Mouse (Mus musculus): ENCODE data around the gene Magi1.

The Magi1 gene

GRCm38 (mm10) chr6:93968721-93969120 lies 315.0 kb downstream of the Magi1 start:
- DNase-seq (ENCODE audit: low read depth) = no peak

- no peak for DNase-seq (ENCODE audit: low read depth)
Observed at GRCm38 (mm10) chr6:93962757-93963336, 320.9 kb downstream of the Magi1 start.

DNA sequence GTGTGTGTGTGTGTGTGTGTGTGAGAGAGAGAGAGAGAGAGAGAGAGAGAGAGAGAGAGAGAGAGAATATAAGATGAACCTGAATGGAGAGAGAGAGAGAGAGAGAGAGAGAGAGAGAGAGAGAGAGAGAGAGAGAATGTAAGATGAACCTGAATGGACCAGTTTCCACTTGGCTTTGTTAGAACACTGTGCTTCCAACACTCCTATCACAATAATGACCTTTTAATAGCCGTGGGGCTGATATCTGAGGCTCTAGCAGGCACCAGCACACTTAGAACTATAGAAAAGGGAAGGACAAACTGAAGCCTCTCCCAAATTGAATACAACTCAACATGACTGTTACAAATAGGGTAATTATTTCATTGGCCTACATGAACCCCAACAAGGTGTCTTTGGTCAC lies 321.9 kb downstream of the Magi1 start:
- no peak for DNase-seq (ENCODE audit: low read depth)

GRCm38 (mm10) chr6:93957172-93957571 lies 326.5 kb downstream of the Magi1 start:
- DNase-seq (ENCODE audit: low read depth) = no peak

GRCm38 (mm10) chr6:93946612-93947011 lies 337.1 kb downstream of the Magi1 start:
- no peak for DNase-seq (ENCODE audit: low read depth)

GRCm38 (mm10) chr6:93936359-93936758 lies 347.4 kb downstream of the Magi1 start:
- DNase-seq (ENCODE audit: low read depth) = no peak

DNA sequence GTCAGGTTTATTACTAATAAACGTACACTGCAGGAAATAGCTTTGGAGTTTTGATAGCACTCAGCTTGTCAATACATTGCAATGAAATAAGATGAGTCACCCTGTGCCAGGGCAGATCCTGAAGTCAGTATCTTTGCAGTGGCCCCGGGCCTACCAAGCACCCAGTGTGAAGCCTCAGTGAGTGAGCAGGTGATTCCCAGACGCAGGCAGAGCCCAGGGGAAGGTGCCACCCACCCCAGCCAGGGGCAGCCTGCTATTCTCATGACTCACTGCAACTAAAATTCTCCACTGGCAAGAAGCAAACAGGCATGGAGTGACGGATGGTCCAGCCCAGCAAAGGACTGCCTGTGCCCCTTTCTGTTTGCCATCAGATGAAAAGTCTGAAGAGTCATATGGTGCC lies 347.9 kb downstream of the Magi1 start:
- DNase-seq (ENCODE audit: low read depth) = no peak

DNA sequence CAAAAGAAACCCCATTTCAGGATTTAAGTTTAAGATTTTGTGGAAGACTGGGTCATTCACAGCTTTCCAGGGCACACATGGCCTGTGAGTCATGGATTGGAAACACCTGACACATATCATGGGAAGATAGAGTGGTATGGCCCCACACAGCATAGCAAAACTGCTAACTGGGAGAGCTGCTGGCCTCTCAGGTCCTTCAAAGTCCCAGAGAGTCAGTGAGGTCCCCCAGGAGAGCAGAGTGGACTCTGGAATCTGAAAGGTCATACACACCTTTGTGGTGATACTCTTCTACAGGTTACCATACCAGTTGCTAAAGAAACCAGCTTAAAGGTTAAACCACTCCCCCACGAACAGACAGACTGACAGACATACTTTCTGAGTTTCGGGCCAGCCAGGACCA lies 349.0 kb downstream of the Magi1 start:
- no peak for DNase-seq (ENCODE audit: low read depth)

DNA sequence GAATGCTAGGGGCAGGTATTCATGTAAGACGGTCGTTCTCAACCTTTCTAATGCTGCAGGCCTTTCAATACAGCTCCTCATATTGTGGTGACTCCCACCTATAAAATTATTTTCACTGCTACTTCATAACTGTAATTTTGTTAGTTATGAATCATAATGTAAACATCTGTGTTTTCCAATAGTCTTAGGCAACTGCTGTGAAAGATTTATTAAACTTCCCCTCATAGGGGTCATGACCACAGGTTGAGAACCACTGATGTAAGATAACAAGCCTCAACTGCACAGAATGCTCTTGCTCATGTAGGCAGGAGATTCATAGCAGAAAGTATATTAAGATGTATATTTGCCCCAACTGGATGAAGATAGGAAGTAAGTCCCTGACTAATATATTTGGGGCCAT lies 359.1 kb downstream of the Magi1 start:
- no peak for DNase-seq (ENCODE audit: low read depth)

DNA sequence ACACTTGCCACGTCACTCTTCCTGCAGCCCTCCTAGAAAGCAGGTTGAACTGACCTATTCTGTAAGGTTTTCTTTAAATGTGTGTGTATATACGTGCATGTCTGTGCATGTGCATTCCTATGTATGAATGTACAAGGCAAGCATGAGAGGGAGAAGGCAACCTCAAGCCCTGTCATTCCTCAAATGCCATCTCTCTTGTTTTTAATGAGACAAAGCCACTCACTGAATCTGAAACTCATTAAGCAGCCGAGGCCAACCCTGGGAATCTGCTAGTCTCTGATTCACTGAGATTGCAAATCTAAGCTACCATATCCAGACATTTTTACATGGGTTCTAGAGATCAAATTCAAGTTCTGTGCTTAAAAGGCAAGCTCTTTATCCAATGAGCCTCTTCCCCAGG lies 359.7 kb downstream of the Magi1 start:
- DNase-seq (ENCODE audit: low read depth) = no peak

- DNase-seq (ENCODE audit: low read depth) = no peak
Observed at GRCm38 (mm10) chr6:93923351-93923750, 360.4 kb downstream of the Magi1 start.

DNA sequence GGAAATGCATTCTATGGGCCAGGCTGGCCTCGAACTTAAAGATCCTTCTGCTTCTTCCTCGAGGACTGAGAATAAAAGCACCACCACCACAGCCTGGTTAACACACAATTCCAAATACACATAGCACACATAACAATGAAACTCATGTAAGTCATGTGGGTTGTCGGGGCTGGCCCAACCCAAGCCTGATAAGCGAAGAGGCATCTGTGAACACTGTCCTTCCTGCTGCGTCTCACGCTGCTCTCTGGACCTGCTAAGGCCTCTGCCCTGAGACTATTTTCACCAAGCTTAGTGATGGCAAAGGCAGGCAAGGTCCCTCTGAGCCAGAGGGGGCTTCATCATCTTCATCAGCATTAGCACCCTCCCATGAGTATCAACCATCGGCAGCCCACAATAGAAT lies 360.8 kb downstream of the Magi1 start:
- no peak for DNase-seq (ENCODE audit: low read depth)

DNA sequence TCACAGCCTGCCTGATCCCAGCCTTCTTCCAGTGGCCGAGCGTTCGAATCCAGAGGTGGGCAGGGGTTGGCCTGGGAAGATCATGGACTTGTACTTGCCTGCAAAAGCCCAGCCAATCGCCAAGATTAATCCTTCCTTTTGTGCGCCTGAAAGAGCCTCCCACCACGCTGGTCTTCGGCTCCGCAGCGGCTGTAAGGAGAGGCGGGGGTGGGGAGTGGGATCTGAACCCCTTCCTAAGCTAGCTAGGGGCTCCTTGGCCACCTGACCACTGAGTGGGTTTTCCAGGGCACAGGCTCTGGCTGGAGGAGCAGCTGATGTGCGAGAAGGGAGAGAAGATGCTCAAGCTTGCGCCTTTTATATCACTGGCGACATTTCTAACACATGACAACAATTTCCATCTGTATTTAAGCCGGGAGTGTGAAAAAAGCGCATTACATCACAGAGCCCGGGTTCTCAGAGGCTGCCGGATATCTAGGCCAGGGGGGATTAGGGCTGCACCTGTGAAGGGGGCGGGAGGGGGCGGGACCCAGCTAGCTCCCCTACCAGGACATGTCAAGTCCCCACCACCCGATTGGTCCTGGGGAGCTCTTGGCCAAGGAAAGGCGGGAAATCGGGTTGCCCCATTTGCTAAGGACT lies 370.4 kb downstream of the Magi1 start:
- DNase-seq (ENCODE audit: low read depth) = no peak

- no peak for DNase-seq (ENCODE audit: low read depth)
Observed at GRCm38 (mm10) chr6:93912582-93913225, 371.0 kb downstream of the Magi1 start.

DNA sequence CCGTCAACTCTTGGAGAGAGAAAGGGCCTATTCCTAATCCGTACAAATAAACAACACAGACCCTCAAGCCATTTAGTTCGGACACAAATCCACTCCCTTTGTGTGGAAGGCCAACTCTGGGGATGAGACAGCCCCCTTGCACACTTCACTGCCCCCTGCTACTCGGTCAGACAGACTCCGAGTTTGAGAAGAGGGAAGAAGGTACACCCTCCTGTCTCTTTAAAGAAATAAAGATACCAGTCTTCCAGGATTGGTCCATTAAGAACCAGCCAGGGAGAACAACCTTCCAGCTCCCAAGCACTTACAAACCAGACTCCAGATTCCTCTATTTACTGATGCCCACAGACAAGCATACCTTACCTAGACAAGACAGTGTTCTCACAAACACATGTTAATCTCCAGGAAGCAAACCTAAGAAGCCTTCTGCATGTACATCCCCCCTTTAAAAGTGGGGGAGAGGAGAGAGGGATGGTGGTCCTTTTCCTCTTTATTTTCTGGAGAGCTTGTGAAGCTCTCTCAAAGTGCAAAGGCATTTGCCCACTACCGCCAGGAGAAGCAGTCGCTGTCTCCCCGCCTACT lies 371.6 kb downstream of the Magi1 start:
- DNase-seq (ENCODE audit: low read depth) = no peak

DNA sequence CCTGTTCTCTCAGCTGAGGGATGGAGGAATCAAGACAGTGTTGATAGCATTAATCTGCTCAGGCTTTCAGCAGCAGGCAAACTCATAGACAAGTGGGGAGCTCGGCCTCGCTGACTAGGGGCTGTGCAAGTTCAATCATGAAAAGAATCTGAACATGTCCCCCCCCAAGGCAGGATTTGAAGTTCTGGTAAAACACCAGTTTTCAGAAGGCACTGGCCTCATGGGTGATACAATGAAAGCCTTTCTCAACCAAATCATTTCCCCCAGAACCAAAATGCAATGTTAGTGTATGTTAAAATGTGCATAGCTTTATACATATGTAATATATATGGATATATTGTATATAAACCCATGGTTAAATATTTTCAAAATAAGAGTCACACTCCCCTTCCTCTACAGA lies 372.3 kb downstream of the Magi1 start:
- DNase-seq (ENCODE audit: low read depth) = no peak

DNA sequence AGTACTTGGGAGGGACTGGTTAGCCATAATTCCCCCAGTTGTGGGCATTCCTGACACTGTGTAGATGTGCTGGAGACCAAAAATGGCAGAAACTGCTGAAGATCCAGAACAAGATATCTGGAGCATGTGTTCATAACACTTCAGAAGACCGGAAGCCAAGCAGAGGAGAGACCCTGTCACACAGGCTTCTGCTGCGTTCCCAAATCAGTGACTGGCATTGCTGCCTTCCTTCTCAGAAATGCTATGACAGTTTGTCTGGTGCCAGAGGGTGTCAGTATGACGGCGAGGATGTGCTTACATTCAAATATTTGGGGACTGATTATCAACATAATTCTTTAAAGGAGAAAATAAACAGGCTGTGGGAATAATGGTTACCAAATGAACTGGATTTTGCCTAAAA lies 373.7 kb downstream of the Magi1 start:
- no peak for DNase-seq (ENCODE audit: low read depth)

DNA sequence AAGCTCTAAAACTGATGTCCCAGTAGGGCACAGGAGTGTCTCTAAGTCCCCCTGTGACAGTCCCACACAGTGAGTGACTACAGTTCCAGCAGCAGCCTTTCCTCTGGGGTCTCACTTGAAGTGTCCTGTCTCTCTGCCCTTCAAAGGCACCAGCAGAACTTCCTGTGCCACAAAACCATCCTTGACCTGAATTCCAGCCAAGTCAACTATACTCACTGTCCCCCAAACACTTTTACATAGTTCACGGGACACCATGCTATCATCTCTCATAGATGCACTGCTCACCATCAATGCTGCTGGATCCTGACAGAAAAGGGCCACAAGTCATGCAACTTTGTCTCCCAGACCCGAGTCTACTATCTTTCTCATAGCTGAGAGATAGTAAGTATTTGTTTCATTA lies 378.7 kb downstream of the Magi1 start:
- DNase-seq (ENCODE audit: low read depth) = no peak

- no peak for DNase-seq (ENCODE audit: low read depth)
Observed at GRCm38 (mm10) chr6:93902239-93902638, 381.5 kb downstream of the Magi1 start.

GRCm38 (mm10) chr6:93901408-93901807 lies 382.3 kb downstream of the Magi1 start:
- DNase-seq (ENCODE audit: low read depth) = no peak

DNA sequence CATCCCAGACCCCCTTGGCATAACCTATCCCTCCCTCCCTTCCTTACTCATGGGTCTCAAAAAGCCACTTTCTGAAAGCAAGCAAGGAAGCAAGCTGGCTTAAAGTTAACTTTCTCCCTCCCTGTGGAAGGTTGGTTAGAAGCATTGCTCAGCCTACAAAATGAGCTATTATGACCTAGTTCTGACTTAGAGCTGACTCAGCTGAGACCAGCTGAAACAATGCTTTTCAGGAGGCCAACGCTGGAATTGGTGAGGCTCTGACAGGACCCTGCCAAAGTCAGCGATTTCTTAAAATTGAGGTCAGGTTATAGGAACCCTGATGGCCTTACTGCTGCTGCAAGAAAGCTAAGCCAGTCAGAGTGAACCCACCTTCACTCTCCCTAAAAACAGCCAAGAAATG lies 386.2 kb downstream of the Magi1 start:
- no peak for DNase-seq (ENCODE audit: low read depth)

DNA sequence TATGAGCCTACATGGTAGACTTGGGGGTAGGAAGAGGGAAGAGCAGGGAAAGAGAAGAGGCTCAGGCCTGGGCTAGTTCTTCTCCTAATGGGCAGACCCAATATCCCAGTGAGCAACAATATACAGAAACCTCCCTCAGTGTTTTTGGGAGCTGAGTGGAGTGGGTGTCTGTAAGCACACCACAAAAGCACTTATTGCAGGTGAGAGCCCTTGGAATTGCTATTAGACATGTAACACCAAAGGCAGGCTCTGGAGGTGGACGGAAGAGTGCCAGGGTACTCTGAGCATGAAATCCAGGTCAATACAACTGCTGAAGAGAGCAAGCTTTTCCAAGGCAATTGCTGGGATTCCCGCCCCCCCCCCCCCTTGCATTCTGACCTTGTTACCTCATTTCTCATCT lies 388.0 kb downstream of the Magi1 start:
- no peak for DNase-seq (ENCODE audit: low read depth)

DNA sequence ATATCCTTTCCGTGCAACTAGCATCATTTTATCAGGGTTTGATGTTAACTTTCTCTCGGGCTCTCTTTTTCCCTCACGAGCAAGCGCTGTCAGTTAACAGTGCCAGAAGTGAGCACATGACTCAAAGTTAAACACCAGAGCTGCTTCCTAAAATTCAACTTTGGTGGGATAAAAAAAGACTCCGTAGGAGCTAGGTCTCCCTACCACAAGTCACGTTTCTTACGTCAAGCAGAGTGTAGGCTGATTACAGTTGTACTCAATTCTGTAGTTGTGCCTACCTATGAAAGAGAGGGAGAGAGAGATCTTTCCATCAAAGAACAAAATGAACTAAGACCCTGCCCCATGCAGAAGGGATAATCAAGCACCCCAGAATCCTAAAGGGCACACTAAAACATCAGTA lies 389.8 kb downstream of the Magi1 start:
- DNase-seq (ENCODE audit: low read depth) = no peak

- DNase-seq (ENCODE audit: low read depth) = no peak
Observed at GRCm38 (mm10) chr6:93892922-93893321, 390.8 kb downstream of the Magi1 start.
